Mouse (Mus musculus) adipocyte (in vitro differentiated cells): ENCODE measurements around the gene Abcb8.
"Not testable (repeated sequence)": the region's sequence is repeated elsewhere in the genome, so short reads cannot be mapped to it uniquely, and the experiment has no call there.

Source experiments
- DNase-seq: peaks from one replicate; pipeline ENCODE4 v3.0.0-alpha.2; 2016; ENCODE audit warnings: low spot score

Abcb8 gene

DNA sequence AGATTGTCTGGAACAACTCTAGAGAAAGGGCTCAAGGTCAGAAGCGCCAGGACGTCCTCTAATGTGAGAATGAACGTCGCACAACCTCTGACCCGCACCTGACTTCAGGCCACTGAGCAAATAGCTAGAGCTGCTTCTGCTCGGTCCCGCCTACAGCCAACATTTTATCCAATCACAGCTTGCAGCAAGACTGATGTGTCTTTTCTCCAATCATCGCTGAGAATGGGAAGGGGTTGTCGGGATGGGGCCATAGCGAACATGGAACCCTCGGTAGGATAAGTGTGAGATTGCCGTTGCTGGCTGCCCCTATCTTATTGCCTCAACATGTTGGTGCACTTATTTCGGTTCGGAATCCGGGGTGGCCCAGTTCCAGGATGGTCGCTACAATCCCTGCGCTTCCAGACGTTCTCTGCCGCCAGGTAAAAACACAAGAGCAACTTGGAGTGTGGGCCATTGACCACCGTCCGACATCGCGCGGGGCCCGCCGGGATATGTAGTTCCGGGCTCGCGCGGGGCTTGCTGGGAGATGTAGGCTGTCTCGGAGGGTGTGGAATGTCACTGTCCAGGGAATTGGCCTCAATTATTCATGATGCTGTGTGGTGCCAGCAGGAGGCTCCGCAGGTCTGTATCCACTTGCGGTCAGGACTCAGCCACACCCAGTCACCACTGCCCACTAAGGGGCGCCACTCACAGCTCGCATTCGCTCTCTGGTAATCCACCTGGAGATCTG, 867 bp downstream of the Abcb8 start:
- DNase-seq = peak; percentile 98

GRCm38 (mm10) chr5:24396254-24396653, 2.8 kb downstream of the Abcb8 start:
- not testable (repeated sequence) for DNase-seq

- DNase-seq = no peak
These were observed 6.2 kb downstream of the Abcb8 start for GRCm38 (mm10) chr5:24399686-24400085.

DNA sequence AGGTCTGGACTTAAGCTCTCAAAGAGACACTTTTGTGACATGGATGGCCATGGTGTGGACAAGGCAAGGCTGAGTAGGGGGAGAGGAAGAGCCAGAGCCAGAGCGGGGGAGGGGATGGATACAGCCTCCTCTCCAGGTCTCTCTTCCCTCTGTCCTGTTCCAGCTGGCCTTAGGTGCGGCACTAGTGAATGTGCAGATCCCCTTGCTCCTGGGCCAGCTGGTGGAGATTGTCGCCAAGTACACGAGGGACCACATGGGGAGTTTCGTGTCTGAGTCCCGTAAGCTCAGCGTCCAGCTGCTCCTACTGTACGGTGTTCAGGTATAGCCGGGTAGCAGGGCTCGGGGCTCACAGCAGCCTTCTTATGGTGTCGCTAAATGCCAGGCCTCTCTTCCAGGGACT, 6.9 kb downstream of the Abcb8 start:
- DNase-seq = no peak

DNA sequence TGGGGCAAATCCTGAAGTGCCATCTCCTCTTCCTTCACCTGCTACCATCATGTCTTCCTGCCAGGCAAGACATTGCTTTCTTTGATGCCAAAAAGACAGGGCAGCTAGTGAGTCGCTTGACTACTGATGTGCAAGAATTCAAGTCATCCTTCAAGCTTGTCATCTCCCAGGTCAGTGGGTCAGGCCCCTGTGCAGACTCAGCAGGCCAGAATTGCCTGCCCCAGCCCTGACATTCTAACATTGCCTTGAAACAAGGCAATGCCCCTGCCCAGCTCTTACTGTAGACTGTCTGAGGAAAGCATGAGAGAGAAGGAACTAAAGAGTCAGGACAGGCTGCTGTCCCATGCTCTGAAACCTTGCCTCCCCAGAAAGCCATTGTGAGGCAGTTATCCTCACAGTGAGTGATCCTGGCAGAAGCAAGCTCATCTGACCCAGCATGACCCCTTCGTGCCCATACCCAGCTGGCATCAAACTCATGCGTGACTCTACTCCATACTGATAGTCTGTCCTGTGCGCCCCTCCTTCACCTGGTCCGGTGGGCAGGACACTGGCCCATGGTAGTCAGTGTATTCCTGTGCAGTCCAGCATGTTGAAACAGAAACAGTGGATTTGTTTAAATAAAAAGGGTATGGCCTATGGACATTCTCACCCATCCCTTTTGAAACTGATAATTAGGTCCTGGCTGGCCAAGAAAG, 7.6 kb downstream of the Abcb8 start:
- DNase-seq = no peak

DNA sequence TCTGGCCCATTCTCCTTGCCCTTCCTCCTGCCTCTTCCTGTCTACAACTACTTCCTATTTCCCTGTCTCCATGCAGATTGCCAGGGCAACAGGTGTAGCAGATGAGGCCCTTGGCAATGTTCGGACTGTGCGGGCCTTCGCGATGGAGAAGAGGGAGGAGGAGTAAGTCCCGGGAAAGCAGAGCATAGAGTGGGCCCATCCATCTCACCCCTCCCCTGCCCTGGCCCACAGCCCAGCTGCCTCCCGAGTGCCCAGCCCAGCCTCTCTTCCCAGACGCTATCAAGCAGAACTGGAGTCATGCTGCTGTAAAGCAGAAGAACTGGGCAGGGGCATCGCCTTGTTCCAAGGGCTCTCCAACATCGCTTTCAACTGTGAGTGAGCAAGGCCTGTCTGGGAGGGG, 8.5 kb downstream of the Abcb8 start:
- no peak for DNase-seq

- DNase-seq = peak; percentile 47
These were observed 11.3 kb downstream of the Abcb8 start for GRCm38 (mm10) chr5:24404594-24405360.

DNA sequence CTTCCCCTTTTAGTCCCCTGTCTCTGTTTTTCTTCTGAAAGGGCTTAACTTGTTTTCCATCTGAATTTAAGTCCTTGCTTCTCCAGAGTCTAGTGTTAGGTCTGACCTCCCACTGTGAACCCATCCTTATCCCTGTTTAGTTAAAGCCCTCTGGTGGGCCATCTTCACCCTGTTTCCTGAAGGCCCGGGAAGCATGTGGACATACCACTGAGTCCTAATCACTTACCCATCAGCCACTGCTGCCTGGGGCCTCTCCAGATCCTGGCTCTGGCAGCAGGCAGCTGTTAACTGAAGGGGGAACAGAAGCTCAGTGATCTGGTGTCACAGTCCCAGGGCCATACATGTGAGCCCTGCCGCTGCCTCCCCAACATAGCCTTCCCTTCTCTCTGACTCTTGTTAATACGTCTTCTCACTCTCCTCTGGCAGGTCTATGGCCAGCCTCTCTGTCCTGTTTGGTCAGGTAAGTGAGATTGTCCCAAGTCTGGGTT, 12.0 kb downstream of the Abcb8 start:
- no peak for DNase-seq

- DNase-seq = no peak
These were observed 15.2 kb downstream of the Abcb8 start for GRCm38 (mm10) chr5:24408651-24409050.

DNA sequence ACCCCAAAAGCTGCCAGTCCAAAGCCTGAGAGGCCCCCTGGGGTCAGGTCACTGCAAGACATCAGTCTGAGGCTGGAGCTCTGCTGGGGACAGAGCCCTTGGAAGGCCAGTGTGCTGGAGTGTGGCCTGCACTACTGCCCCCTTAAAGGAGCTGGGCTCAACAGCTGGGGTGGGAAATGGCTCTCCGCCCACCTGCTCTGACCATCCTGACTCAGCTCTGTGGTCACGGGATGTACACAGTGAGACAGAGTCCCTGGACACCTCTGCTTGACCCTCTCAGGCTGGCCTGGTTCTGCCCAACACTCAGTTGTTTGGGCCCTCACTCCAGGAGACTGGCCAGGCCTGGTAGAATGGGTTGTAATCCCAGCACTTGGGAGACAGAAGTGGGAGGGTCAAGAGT, 16.0 kb downstream of the Abcb8 start:
- DNase-seq = no peak

DNA sequence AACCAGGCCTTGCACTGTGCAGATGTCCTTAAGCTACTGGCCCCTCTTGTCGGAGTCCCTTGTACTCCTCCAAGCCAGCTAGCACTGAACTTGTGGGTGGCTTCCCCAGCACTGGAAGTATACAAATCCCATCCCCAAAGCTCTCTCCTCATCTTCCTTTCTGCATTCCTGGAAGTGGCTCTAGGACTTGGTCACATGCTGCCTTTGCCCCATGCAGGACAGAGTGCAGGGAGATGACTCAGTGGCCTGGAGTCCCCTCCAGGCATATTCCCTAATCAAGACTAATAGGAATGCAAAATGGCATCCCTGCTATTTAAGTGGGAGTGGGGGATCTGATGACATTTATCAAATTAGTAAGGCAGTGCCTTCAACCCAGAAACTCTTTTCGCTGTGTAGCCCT, 18.6 kb downstream of the Abcb8 start:
- DNase-seq = peak; percentile 24

- DNase-seq = no peak
These were observed 19.7 kb downstream of the Abcb8 start, which contains the start of gene Asic3 for GRCm38 (mm10) chr5:24413042-24413693. Gene Asic3 (plus strand): TSS chr5:24413392.

- no peak for DNase-seq
These were observed 20.5 kb downstream of the Abcb8 start for GRCm38 (mm10) chr5:24413938-24414337.

DNA sequence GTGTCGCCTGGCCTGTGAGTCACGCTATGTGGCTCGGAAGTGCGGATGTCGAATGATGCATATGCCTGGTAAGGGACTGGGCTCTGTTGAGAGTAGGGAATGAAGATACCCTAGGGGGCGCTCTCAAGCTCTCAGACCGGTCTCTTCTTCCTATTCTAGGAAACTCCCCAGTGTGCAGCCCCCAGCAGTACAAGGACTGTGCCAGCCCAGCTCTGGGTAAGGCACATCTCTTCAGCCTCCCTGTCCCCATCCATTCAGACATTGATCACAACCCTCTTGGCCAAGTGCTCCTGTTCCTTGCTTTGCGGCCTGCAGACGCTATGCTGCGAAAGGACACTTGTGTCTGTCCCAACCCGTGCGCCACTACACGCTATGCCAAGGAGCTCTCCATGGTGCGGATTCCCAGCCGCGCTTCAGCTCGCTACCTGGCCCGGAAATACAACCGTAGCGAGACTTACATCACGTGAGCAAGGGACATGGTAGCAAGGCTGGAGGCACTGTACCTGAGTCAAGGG, 22.8 kb downstream of the Abcb8 start:
- DNase-seq = peak; percentile 49

GRCm38 (mm10) chr5:24417587-24417986, 24.1 kb downstream of the Abcb8 start:
- DNase-seq = no peak

GRCm38 (mm10) chr5:24420381-24420780, 26.9 kb downstream of the Abcb8 start:
- no peak for DNase-seq

DNA sequence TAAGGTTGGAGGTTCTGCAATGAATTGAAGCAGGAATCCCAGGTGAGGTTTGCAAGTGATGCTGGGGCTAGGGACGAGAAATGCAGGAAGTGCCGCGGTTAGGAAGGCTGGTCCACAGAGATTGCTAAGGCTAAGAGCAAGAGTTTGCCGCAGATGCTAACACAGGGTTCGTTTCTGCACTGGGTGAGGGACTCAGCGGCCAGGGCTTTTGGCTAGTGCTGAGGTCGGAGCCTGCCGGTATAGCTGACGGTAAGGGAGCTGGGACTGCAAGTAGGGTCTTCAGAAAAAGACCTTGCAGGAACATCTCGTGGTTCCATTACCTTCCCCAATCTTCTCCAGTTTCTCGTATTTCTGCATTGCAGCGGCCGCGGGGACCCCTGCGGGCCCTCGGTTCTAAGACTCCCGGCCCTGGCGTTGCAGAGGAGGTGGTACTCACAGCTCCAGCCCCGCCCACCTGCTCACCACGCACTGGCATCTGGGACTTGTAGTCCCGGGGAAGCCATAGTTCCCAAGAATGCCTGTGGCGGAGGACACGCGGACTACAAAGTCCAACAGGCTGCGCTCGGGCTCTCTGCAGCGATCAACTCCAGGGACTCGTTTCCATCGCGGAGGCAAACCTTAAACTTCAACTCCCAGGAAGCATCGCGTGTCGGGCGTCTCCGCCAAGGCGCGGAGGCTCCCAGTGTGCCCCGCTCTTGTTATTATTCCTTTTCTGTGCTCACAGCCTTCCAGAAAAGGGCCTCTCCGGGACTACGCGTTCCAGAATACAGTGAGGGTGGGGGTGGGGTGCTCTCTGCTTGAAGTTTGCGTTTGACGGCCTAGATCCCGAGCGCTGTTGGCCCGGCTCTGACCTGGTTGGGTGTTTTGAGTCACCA, 29.9 kb downstream of the Abcb8 start, which contains the start of the genes Cdk5 and Slc4a2:
Gene Cdk5, minus strand, starts transcription at position 402 of the 875 bp plus-strand sequence.
Gene Slc4a2, plus strand, starts transcription at position 709 of the 875 bp plus-strand sequence.
- peak; percentile 100 for DNase-seq

- DNase-seq = no peak
These were observed 30.7 kb downstream of the Abcb8 start for GRCm38 (mm10) chr5:24424004-24424781.

DNA sequence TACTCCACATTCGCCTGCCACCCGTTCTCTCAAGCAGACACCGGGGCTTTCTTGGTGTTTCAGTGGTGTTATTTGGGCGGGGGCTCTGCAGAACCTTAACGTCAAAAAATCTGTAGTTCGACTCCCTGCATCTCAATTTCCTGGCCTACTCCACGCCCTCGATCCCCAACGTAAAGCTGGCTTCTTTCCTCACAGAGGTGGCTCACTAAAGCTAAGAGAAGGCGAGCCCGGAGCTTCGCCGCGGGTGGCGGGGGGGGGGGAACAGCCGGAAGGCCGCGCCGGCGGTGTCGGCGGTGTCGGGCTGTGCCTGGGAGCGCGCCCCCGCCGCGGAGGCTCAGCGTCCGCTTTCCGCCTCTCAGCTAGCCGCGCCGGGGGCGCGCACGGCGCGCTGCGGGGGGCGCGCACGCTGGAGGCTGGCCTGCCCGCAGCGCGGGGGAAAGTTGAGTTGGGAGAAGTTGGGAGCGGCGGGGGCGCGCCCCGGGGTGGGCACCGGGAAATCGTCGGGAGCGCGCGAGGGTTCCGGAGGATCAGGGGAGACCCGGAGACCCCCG, 31.5 kb downstream of the Abcb8 start:
- DNase-seq = peak; percentile 76
